Mouse (Mus musculus) thymus, postnatal 36 days (tissue): ENCODE measurements around the gene Itk.
"Not testable (repeated sequence)": the region's sequence is repeated elsewhere in the genome, so short reads cannot be mapped to it uniquely, and the experiment has no call there.

Experiments
- DNase-seq, 2 experiments: peaks; one replicate each; pipeline ENCODE4 v3.0.0; 2022; ENCODE audit warnings: mixed read lengths in 2 of 2

Gene Itk

DNA sequence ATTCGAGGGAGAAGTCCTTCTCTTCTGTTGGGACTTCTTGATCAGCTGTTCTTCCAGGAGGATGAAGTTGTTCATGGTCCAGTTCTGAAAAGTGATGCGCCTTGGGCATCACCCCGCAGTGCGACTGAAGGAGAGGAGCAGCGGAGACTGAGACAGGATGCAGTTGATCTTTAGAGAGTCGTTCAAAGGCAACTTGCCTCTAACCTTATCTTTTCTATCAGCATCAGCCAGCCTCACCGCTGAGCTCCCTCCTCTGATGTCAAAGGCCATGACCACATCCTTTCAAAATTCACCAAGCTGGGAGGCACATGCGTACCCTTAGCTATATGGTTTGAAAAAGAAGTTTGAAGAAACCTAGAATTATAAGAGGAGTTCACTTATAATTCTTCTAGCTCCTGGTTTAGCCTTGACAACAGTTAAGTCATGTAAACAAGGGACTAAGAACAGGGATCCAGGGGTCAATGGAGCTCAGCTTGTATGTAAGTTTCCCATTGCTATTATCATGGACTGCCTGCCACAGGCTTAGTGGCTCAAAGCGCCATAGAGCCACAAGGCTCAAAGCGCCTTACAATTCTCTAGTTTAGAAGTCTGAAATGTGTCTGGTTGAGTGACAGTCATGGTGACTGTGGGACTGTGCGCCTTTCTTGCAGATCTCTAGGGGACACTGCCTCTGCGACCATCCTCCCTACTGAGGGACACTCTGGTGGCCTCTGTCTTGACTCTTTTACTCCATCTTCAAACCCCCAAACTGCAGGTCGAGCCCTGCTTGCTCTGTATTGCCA lies at the start of gene Itk:
TSS of gene Itk (minus strand) at position 180 of the 782 bp plus-strand sequence.
- peak; percentile 70 to 81 for DNase-seq

- DNase-seq: peak in 1 of 2 experiments; percentile 38
Observed at GRCm38 (mm10) chr11:46437459-46438000, 48.2 kb upstream of the Itk start.

GRCm38 (mm10) chr11:46436760-46437458 lies 47.6 kb upstream of the Itk start, which contains the start of gene Med7:
Gene Med7 (plus strand): TSS chr11:46436925.
- DNase-seq: peak; percentile 90 to 96

- DNase-seq: no peak
Observed at GRCm38 (mm10) chr11:46435363-46435762, 46.0 kb upstream of the Itk start.

DNA sequence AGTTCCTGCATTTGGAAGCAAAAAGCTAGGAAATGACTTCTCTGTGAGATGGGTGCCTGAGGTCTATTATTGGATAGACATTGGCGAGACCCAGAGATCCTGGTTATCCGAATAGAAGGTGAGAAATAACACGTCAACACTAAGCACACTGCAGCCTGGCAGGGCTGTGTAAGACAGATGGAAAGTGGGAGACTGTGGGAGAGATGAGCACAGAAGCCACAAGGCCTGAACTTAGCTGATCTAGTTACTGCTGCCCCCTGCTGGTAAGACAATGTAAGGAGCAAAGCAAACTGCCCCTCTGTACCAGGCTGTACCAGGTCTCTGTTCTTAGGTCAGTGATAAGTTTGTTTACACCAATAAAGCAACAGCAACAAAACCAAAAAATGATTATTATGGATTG lies 41.8 kb upstream of the Itk start:
- DNase-seq: peak; percentile 77 to 79

- no peak for DNase-seq
Observed at GRCm38 (mm10) chr11:46430123-46430522, 40.8 kb upstream of the Itk start.

DNA sequence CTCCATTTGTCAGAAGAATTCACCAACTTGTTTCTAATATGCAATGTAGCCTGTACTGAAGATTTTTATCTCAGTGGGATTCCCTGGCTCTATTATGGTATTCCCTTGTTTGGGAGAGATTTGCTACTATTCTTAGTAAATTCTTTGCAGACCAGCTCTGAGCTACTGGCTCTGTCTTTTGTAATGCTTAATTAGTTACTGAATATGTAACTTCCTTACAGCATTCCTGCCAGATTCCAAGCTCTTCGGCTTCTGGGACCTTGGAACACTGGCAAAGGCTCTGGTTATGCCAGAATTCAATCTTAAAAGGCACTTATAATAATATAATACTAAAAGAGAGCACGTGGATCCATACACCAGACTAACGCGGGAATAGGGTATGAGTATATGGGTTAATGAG lies 38.8 kb upstream of the Itk start:
- not testable (repeated sequence) for DNase-seq

GRCm38 (mm10) chr11:46421086-46421888 lies 32.0 kb upstream of the Itk start:
- DNase-seq: peak; percentile 53 to 72

DNA sequence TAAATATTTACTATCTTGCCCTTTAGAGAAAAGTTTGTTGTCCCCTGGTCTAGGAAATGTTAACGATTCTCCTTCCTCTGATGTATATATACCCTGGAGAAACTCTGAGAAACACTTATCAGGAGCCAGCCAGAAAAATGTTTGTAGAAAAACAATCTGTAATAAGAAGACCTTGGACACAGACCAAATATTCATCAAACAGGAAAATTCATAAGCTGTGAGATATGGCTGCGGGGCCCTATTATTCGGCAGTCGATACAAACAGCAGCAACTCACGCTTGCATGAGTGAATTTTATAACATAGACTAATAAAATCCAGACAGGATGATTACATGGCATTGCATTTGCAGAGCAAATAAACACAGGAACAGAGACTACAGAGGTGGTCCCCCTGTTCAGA lies 29.5 kb upstream of the Itk start:
- DNase-seq: no peak

DNA sequence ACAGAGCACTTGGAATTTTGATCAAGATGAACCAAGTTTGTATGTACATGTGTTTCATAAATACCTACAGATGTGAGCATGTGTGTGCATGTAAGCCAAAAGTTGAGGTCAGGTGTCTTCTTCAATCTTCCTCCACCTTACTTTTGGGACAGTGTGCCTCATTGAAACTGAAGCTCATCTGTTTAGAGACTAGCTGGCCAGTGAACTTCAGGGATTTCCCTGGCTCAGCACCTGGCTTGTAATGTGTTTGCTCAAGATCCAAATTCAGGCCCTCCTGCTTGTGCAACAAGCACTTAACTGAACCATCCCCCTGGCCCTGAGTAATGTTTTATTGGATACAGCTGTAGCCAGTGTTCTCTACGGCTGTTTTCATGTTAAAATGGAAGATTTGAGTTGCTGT lies 29.1 kb upstream of the Itk start:
- no peak for DNase-seq

- no peak for DNase-seq
Observed at GRCm38 (mm10) chr11:46410018-46410563, 20.8 kb upstream of the Itk start.

GRCm38 (mm10) chr11:46406721-46407120 lies 17.4 kb upstream of the Itk start:
- DNase-seq: no peak

DNA sequence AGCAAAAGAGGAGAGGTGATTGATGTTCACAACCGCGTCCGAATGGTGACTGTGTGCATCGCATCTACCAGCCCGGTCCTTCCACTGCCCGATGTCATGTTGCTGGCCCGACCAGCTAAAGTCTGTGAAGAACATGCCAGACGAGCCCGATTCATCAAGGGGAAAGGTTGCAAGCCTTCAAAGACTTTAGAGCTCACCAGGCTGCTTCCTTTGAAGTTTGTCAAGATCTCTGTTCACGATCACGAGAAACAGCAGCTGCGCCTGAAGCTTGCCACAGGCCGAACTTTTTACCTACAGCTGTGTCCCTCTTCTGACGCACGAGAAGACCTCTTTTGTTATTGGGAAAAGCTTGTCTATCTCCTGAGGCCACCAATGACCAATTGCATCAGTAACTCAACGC lies 15.7 kb upstream of the Itk start:
- DNase-seq: peak; percentile 63 to 68

GRCm38 (mm10) chr11:46401555-46401954 lies 12.2 kb upstream of the Itk start:
- no peak for DNase-seq

GRCm38 (mm10) chr11:46398933-46399383 lies 9.6 kb upstream of the Itk start:
- peak; percentile 64 to 66 for DNase-seq

DNA sequence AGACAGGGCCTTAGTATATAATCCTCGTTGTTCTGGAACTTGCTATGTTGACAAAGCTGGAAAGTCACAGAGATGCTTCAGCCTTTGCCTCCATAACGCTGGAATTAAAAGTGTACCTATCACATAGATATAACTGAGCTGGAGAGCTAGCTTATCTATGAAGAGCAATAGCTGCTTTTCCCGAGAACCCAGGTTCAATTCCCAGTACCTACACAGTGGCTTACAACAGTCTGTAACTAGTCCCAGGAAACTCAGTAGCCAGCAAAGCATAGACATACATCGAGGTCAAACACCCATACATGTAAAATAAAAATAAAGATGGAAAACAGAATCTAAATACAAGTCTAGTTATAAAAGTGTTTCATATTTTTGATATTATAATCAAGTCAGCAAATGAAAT lies 9.2 kb upstream of the Itk start:
- DNase-seq: no peak

DNA sequence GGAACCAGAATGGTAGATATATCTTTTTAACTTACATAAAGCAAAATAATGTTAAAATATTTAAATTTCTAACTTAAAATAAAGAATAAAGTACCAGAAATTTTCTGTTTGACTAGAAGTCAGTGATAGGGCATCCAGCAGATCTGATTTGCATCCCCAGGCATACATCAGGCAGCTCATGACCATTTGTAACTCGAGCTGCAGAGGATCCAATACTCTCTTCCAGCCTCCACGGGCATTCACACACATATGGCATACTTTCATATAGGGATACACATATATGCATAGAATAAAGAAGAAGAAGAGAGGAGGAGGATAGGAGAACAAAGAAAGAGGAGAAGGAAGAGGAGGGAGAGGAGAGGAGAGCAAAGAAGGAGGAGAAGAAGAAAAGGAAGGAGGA lies 8.6 kb upstream of the Itk start:
- DNase-seq: no peak

GRCm38 (mm10) chr11:46396860-46397179 lies 7.5 kb upstream of the Itk start:
- no peak for DNase-seq

- peak; percentile 67 to 75 for DNase-seq
Observed at GRCm38 (mm10) chr11:46396167-46396859, 7.0 kb upstream of the Itk start, which contains the start of gene Fam71b. Gene Fam71b (plus strand): TSS chr11:46396559.

- peak; percentile 46 to 74 for DNase-seq
Observed at GRCm38 (mm10) chr11:46395698-46396097, 6.4 kb upstream of the Itk start.

DNA sequence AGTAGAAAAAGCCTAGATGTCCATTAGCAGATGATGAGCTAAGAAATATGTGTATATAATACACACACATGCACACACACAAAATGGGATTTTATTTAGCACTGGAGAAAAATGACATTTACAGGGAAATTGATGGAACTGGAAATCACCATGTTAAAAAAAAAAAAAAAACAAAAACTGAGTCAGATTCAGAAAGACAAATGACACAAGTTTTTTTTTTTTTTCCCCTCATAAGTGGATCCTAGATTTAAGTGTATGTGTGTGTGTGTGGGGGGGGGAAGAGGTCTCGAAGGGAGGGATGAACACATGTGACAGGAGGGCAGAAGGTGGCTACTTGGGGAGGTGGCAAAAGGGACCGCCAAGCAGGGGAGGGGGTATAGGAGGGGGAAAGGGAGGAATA lies 5.8 kb upstream of the Itk start:
- no peak for DNase-seq

DNA sequence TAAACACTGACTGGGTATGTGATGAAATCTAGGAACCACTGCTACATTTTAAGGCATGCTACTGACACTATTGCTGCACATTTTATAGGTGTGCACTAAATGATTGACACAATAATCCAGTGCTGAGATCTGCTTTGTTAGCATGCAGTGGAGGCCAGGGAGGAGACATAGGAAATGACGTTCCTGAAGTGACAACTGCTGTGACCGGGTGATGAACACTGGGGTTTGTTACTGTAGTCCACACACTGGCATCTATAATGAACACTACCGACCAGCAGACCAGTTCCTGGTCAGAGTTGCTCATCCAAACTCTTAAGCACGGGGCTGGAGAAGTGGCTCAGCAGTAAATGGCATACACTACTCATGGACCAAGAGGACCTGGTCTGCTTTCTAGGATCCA lies 4.1 kb upstream of the Itk start:
- DNase-seq: no peak
